Mouse (Mus musculus): ENCODE measurements around the gene Mphosph9. TPM values are rescaled to one million over a fixed set of nuclear protein-coding genes. Genes with fewer than 3 reads are reported as not detected.

Mphosph9 gene
- total and polyA plus RNA-seq, 3 experiments: 10.4 to 60.8 (median 10.9) TPM

- Histone ChIP-seq H3K36me3 (ENCODE audit: control insufficient read depth in 1 of 2, insufficient read depth in 2 of 2, low read length in 2 of 2) (no peaks in the 10 kb centered on the region), H3K9ac (ENCODE audit: control insufficient read depth, low read depth, low read length, poor library complexity, severe bottlenecking) (no peak overlapping the region), H3K79me2 (ENCODE audit: control insufficient read depth, insufficient read depth, low read length, poor library complexity) (no peaks in the 10 kb centered on the region), H3K9me3 (replicated peaks; ENCODE audit: insufficient read depth, low read length) (no peaks in the 10 kb centered on the region), H3K27me3 (ENCODE audit: control insufficient read depth in 1 of 2, insufficient read depth in 2 of 2, low read length in 2 of 2) (no peaks in the 10 kb centered on the region), H3K27ac (ENCODE audit: control insufficient read depth, low read depth, low read length) (no peak overlapping the region), H3K4me1 (ENCODE audit: control insufficient read depth in 1 of 2, insufficient read depth in 2 of 2, low read length in 2 of 2) (no peaks in the 10 kb centered on the region), H3K4me3 (ENCODE audit: control insufficient read depth in 1 of 2, insufficient read depth in 1 of 2, low read depth in 2 of 2, low read length in 2 of 2) (no peak overlapping the region)
- TF ChIP-seq EP300 (IDR thresholded peaks at IDR 0.05; ENCODE audit: low read depth in 1 of 2, low read length in 2 of 2) (no peak), POLR2AphosphoS2 (IDR thresholded peaks at IDR 0.05; ENCODE audit: low read length) (no peak), MEF2A (IDR thresholded peaks at IDR 0.05; ENCODE audit: extremely low read depth, insufficient replicate concordance, low read depth, low read length, poor library complexity, severe bottlenecking) (no peak), KAT2A (conservative IDR thresholded peaks at IDR 0.05; ENCODE audit: low read depth, low read length) (no peak), TCF12 (IDR thresholded peaks at IDR 0.05; ENCODE audit: low read depth, low read length) (no peak), CTCF (IDR thresholded peaks at IDR 0.05 in 2 of 3, conservative IDR thresholded peaks at IDR 0.05 in 1 of 3; ENCODE audit: control insufficient read depth in 1 of 3, insufficient read depth in 1 of 3, low read depth in 2 of 3, low read length in 3 of 3, poor library complexity in 1 of 3, severe bottlenecking in 1 of 3) (no peak), ZMIZ1 (IDR thresholded peaks at IDR 0.05; ENCODE audit: low read depth, low read length) (no peak), BHLHE40 (IDR thresholded peaks at IDR 0.05; ENCODE audit: borderline replicate concordance, low read depth, low read length) (no peak), UBTF (IDR thresholded peaks at IDR 0.05; ENCODE audit: borderline replicate concordance, insufficient read depth, low read depth, low read length) (no peak), TAL1 (IDR thresholded peaks at IDR 0.05; ENCODE audit: low read length) (no peak), POLR2A (IDR thresholded peaks at IDR 0.05; ENCODE audit: control insufficient read depth in 1 of 2, insufficient read depth in 1 of 2, low read depth in 1 of 2, low read length in 2 of 2, poor library complexity in 1 of 2) (no peak), ETS1 (IDR thresholded peaks at IDR 0.05; ENCODE audit: low read depth, low read length) (no peak), ZKSCAN1 (IDR thresholded peaks at IDR 0.05; ENCODE audit: low read depth, low read length) (no peak), NELFE (IDR thresholded peaks at IDR 0.05; ENCODE audit: low read depth, low read length) (no peak), ZNF384 (IDR thresholded peaks at IDR 0.05; ENCODE audit: low read depth, low read length) (no peak)
- no peak for DNase-seq (ENCODE audit: low read depth, low spot score)
These were observed 116.1 kb downstream of the Mphosph9 start for GRCm38 (mm10) chr5:124211669-124212068.

- no peak overlapping the region for H3K9ac ChIP-seq (ENCODE audit: control insufficient read depth, low read depth, low read length, poor library complexity, severe bottlenecking)
- H3K4me3 ChIP-seq (ENCODE audit: control insufficient read depth in 1 of 2, insufficient read depth in 1 of 2, low read depth in 2 of 2, low read length in 2 of 2): no peak overlapping the region
- no peaks in the 10 kb centered on the region for H3K9me3 ChIP-seq (replicated peaks; ENCODE audit: insufficient read depth, low read length)
- no peaks in the 10 kb centered on the region for H3K4me1 ChIP-seq (ENCODE audit: control insufficient read depth in 1 of 2, insufficient read depth in 2 of 2, low read length in 2 of 2)
- no peak for DNase-seq (ENCODE audit: low read depth, low spot score)
- no peaks in the 10 kb centered on the region for H3K36me3 ChIP-seq (ENCODE audit: control insufficient read depth in 1 of 2, insufficient read depth in 2 of 2, low read length in 2 of 2)
- no peak for TF ChIP-seq MXI1 (IDR thresholded peaks at IDR 0.05; ENCODE audit: low read depth, low read length)
- no peak for TF ChIP-seq MAFK (IDR thresholded peaks at IDR 0.05; ENCODE audit: borderline replicate concordance, low read depth, low read length)
- no peak for TF ChIP-seq MEF2A (IDR thresholded peaks at IDR 0.05; ENCODE audit: extremely low read depth, insufficient replicate concordance, low read depth, low read length, poor library complexity, severe bottlenecking)
- TF ChIP-seq SMC3 (IDR thresholded peaks at IDR 0.05; ENCODE audit: low read depth, low read length): no peak
- TF ChIP-seq E2F4 (IDR thresholded peaks at IDR 0.05; ENCODE audit: borderline replicate concordance, low read depth, low read length): no peak
- no peak for TF ChIP-seq USF2 (IDR thresholded peaks at IDR 0.05; ENCODE audit: borderline replicate concordance in 1 of 2, insufficient read depth in 1 of 2, low read depth in 1 of 2, low read length in 2 of 2)
- no peak for TF ChIP-seq EP300 (IDR thresholded peaks at IDR 0.05; ENCODE audit: low read depth in 1 of 2, low read length in 2 of 2)
- no peak for TF ChIP-seq CHD2 (IDR thresholded peaks at IDR 0.05; ENCODE audit: low read length)
- no peak for TF ChIP-seq HCFC1 (IDR thresholded peaks at IDR 0.05; ENCODE audit: low read depth, low read length)
- TF ChIP-seq ZMIZ1 (IDR thresholded peaks at IDR 0.05; ENCODE audit: low read depth, low read length): no peak
- no peaks in the 10 kb centered on the region for H3K79me2 ChIP-seq (ENCODE audit: control insufficient read depth, insufficient read depth, low read length, poor library complexity)
- H3K27ac ChIP-seq (ENCODE audit: control insufficient read depth, low read depth, low read length): no peak overlapping the region
- no peaks in the 10 kb centered on the region for H3K27me3 ChIP-seq (ENCODE audit: control insufficient read depth in 1 of 2, insufficient read depth in 2 of 2, low read length in 2 of 2)
These were observed 116.5 kb downstream of the Mphosph9 start for GRCm38 (mm10) chr5:124211234-124211633.

All from MEL (cell line).